Mouse (Mus musculus): ENCODE results near the gene Ier2. TPM values are rescaled to one million over a fixed set of nuclear protein-coding genes. Genes with fewer than 3 reads are reported as not detected.
"Not testable (repeated sequence)": the region's sequence is repeated elsewhere in the genome, so short reads cannot be mapped to it uniquely, and the experiment has no call there.

Gene Ier2
- polyA plus RNA-seq, 1 experiment from 2014 or later: 32.5 TPM

DNA sequence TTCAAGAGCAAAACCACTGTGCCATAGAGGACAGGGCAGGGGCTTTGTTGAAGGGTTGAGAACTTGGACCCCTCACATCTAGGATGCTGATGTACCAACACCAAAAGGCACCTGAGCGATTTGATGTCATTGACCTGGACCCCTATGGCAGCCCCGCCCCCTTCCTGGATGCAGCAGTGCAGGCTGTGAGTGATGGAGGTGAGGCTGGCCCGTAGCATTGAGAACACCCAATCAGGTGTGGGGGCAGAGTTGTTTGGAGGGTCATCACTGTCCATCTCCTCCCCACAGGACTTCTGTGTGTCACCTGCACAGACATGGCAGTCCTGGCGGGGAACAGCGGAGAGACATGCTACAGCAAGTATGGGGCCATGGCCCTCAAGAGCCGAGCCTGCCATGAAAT lies 32.5 kb upstream of the Ier2 start:
- peaks cover 7% of the 10 kb centered on the region for H3K4me1 ChIP-seq (replicated peaks)
- 0 out of 2 replicates have a peak, but pooled peaks cover 3% of the 10 kb centered on the region for H3K27me3 ChIP-seq
- peaks cover 83% of the 10 kb centered on the region for H3K36me3 ChIP-seq
- no peak overlapping the region for H3K4me3 ChIP-seq
- no peaks in the 10 kb centered on the region for H3K9me3 ChIP-seq
- WGBS: 91% methylated on average over 6 of the region's 6 CpGs
- H3K4me2 ChIP-seq: no peak overlapping the region
- no peak overlapping the region for H3K9ac ChIP-seq
- ATAC-seq (ENCODE audit: low read depth): no peak
- H3K27ac ChIP-seq (replicated peaks): no peak overlapping the region

DNA sequence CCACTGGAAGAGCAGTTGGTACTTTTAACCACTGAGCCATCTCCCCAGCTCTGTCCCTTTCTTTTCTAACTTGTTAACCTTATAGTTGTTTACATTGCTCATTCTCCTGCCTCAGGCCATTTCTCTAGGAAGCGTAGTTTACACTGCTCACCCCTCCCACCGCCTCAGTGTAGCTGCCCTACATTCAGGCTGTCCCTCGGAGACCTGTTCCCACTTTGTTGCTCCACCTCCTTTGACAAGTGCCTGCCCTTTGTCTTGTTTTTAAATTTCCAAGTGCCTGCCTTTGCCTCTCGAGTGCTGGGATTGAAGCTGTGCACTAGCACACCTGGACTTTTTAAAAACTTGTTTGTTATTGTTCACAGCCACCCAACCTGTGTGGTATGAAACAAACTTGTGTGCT lies 30.7 kb upstream of the Ier2 start:
- no peaks in the 10 kb centered on the region for H3K9me3 ChIP-seq
- WGBS: 76% methylated on average over 4 of the region's 4 CpGs
- peaks cover 21% of the 10 kb centered on the region for H3K4me1 ChIP-seq (replicated peaks)
- peaks cover 65% of the 10 kb centered on the region for H3K36me3 ChIP-seq
- H3K4me2 ChIP-seq: no peak overlapping the region
- ATAC-seq (ENCODE audit: low read depth): no peak
- no peak overlapping the region for H3K9ac ChIP-seq
- no peak overlapping the region for H3K4me3 ChIP-seq
- no peaks in the 10 kb centered on the region for H3K27me3 ChIP-seq
- no peak overlapping the region for H3K27ac ChIP-seq (replicated peaks)

DNA sequence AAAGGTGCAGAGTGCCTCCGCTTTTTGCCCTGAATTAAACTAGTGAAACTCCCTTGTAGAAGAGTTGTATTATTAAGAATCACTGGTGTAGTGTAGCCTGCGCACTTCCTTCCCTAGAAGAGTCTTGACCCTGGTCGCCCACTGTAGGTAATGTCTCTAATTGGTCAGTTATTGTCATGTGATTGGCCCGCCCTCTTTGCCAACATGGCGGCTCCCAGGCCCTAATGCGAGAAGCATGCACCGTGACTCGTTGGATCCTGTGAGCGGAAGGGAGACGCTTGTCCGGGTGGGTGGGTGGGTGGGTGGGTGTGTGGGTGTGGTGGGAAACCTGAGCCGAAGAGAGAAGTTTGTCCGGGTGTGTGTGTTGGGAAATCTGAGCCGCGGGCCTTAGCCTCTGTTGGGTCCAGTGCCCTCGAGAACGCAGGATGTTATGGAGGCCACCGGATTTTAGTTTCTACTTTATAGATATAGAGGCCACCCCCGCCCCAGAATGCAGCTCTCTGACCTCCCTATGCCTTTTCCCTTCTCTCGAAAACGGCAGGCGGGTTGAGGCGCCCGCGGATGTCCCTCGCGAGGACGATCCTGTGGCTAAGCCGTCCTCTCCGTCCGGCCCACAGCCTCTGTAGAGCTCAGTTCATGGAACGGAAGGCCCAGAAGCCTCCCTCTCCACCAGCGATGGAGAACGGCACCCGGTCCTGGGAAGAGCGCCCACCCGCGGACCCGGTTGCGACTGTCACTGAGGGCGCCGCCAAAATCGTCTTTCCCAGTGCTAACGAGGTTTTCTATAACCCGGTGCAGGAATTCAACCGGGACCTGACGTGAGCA lies 26.7 kb upstream of the Ier2 start:
- WGBS: under 1% methylated on average over 47 of the region's 47 CpGs
- H3K4me2 ChIP-seq: peak overlapping the region; percentile 98
- peak overlapping the region; percentile 69 for H3K27ac ChIP-seq (replicated peaks)
- H3K9ac ChIP-seq: peak overlapping the region; percentile 78
- peak; percentile 83 for ATAC-seq (ENCODE audit: low read depth)
- H3K4me1 ChIP-seq (replicated peaks): peaks cover 53% of the 10 kb centered on the region
- H3K4me3 ChIP-seq: peak overlapping the region; percentile 83
- H3K27me3 ChIP-seq: no peaks in the 10 kb centered on the region
- H3K36me3 ChIP-seq: peaks cover 32% of the 10 kb centered on the region
- no peaks in the 10 kb centered on the region for H3K9me3 ChIP-seq

DNA sequence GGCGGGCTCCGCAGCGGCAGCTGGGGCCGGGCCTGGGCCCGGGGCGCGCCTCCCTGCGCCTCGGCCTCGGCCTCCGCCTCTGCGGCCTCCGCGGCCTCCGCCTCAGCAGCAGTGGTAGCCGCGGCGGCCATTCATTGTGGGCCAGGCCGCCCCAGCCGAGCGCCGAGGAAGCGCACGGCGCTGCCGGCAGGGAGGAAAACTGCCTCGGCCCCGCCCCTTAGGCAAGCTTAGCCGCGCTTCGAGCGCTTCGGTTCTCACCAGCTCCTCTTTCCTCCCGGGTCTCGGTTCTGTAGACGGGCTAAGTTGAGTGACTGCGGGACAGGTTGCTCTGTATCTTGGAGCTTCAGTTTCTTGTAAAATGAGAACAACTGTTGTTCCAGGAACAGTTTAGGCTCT lies 25.1 kb upstream of the Ier2 start, which contains the start of gene Nacc1:
TSS of gene Nacc1 (minus strand) at position 158 of the 396 bp plus-strand sequence.
- WGBS: under 1% methylated on average over 37 of the region's 37 CpGs

DNA sequence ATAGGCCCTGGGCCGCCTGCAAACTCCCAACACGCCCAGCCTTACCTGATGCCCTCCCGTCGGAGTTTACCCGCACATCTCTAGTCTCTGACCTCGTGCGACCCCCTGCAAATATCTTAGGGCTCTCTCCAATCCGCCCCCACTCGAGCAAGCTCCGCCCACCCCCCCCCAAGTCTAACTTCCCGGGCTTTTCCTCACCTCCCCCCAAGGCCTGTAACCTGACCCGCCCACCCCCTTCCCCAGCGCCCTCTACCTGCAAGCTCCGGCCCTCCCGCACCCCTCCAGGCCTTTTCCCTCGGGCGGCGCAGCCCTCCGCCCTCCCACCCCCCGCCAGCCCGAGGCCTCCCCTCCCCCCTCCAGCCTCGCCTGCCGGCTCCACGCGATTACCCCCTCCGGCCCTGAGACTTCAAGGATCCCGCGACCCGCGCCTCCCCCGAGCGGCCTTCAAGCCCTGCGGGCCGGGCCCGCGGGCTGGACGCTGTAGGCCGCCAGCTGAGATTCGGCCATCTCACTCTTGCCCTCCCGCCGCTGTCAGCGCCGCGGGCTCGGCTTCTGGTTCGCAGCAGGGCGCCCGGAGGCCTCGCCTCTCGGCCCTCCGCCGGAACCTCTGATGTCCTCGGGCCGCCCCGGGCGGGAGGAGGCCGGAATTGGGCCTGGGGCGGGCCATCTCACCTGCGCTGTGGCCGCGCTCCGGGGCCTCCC lies 24.5 kb upstream of the Ier2 start:
- Histone ChIP-seq H3K9ac (peak overlapping the region; percentile 99), H3K4me3 (peak overlapping the region; percentile 99), H3K27ac (replicated peaks) (peak overlapping the region; percentile 95), H3K4me2 (peak overlapping the region; percentile 92), H3K36me3 (peaks cover 30% of the 10 kb centered on the region), H3K4me1 (replicated peaks) (peaks cover 65% of the 10 kb centered on the region), H3K27me3 (no peaks in the 10 kb centered on the region), H3K9me3 (no peaks in the 10 kb centered on the region)
- under 1% methylated on average over 62 of the region's 62 CpGs for WGBS
- ATAC-seq (ENCODE audit: low read depth): peak; percentile 29

More for the DNA sequence above, 25.1 kb upstream of the Ier2 start, which contains the start of gene Nacc1:
- Histone ChIP-seq H3K27me3 (no peaks in the 10 kb centered on the region), H3K27ac (replicated peaks) (peak within 1 kb of the TSS; percentile 95), H3K4me3 (peak within 1 kb of the TSS; percentile 99), H3K9me3 (no peaks in the 10 kb centered on the region), H3K36me3 (peaks cover 29% of the 10 kb centered on the region), H3K4me1 (replicated peaks) (peaks cover 61% of the 10 kb centered on the region), H3K9ac (peak within 1 kb of the TSS; percentile 99), H3K4me2 (peak within 1 kb of the TSS; percentile 98)
- peak; percentile 72 for ATAC-seq (ENCODE audit: low read depth)

DNA sequence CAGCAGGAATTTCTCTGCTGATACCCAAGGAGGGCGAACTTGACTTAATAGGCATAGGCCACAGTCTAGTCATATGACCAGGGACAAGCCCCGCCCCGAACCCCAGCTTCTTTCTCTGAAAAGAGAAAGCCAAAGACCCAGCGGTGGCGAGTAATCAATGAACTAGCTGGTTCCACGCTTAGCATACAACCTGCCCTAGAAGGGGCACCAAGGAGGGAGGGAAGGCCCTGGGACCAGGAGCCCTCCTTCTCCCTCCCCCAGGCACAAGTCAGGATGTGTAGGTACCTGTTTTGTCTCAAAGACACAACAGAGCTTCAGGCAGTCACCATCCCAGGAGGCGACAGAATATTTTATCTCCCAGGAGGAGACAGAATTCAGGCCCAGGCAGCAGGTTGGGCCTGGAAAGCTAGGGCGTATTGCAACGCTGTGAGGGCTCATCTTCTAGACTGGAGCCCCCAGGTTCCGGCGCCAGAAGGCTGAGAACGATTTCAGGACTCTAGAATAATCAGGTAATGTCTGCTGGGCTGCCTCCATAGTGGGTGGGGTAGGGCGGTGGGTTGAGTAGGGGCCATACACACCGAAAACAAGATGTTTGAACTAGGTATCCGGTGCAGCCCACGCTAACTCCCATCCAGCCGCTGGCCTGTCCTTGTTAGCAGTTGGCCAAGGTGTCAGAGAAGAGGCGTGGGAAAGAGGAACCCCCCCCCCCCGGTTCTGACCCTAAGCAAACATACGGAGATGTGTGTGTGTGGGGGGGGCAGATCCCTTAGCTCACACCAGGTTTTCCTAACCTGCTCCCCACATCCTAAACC lies 23.7 kb upstream of the Ier2 start, which contains the start of gene Trmt1:
TSS of gene Trmt1 (plus strand) at position 117 of the 812 bp plus-strand sequence.
- Histone ChIP-seq H3K27ac (replicated peaks) (peak within 1 kb of the TSS; percentile 95), H3K9me3 (no peaks in the 10 kb centered on the region), H3K36me3 (peaks cover 29% of the 10 kb centered on the region), H3K4me1 (replicated peaks) (peaks cover 68% of the 10 kb centered on the region), H3K4me2 (peak within 1 kb of the TSS; percentile 92), H3K9ac (peak within 1 kb of the TSS; percentile 99), H3K4me3 (peak within 1 kb of the TSS; percentile 99), H3K27me3 (no peaks in the 10 kb centered on the region)
- 10% methylated on average over 18 of the region's 20 CpGs for WGBS
- ATAC-seq (ENCODE audit: low read depth): peak; percentile 20; the same call in 1 of the 2 replicates

DNA sequence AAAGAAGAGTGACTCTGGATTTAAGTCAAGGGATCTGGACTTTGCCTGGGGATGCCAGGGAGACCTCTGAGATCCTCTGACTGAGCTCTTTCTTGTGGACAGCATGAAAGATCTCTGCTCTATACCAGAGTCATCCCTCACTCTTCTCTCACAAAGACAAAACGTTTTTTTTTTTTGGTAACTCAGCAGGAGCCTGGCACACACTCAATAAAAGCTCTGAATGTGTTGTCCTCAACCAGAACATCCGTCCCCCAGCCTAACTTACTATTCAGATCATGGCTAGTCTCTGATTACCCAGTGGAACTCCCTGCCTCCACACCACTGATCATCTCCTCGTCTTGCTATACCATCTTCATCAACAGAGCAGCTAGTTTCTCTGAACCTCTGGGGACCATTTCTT lies 21.9 kb upstream of the Ier2 start:
- Histone ChIP-seq H3K27me3 (no peaks in the 10 kb centered on the region), H3K27ac (replicated peaks) (peak overlapping the region; percentile 29; the same call in 1 of the 2 replicates), H3K9ac (no peak overlapping the region), H3K36me3 (peaks cover 27% of the 10 kb centered on the region; the same call in 1 of the 2 replicates), H3K4me2 (peak overlapping the region; percentile 92; the same call in 1 of the 2 replicates), H3K4me3 (no peak overlapping the region), H3K9me3 (no peaks in the 10 kb centered on the region), H3K4me1 (replicated peaks) (peaks cover 55% of the 10 kb centered on the region)
- 19% methylated on average over 3 of the region's 3 CpGs for WGBS
- no peak for ATAC-seq (ENCODE audit: low read depth)

DNA sequence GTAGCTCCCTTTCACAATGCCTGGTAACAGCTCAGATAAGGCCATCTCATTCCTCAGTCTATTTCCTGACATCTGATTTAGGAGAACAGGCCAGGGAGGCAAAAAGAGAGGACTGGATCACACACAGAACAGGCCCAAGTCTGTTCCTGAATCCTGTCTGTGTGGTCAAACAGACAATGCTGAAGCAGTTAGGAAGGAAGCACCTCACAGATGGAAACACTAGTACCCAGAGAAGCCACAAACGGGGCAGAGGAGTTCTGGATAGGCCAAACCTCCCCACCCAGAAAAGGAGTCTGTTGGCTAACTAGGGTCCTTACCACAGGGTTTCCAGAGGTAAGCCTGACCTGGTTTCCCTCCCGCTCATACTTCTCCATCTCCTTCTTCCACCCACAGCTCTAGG lies 19.6 kb upstream of the Ier2 start:
- no peak for ATAC-seq (ENCODE audit: low read depth)

DNA sequence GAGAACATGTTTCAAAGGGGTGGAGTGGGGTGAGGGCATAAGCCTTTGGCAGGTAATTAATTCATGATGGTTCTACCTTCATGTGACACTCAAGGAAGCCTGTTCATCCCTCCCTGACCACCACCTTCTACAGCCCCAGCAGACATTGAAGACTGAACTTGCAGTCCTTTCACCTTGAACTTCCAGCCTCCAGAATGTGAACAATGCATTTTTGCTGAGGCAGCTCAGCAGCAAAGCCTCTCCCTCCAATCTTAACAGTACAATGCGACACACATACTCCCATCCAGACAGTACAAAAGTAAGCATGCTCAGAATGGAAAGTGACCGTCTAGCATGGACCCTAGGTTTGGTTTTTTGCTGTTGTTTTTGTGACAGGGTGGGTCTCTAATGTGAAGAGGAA lies 18.8 kb upstream of the Ier2 start:
- no peak for ATAC-seq (ENCODE audit: low read depth)
- peaks cover 37% of the 10 kb centered on the region for H3K4me1 ChIP-seq (replicated peaks)
- H3K27ac ChIP-seq (replicated peaks): no peak overlapping the region
- no peak overlapping the region for H3K4me3 ChIP-seq
- WGBS: 90% methylated on average over 2 of the region's 2 CpGs
- no peak overlapping the region for H3K4me2 ChIP-seq
- H3K9me3 ChIP-seq: no peaks in the 10 kb centered on the region
- peaks cover 35% of the 10 kb centered on the region for H3K36me3 ChIP-seq
- no peaks in the 10 kb centered on the region for H3K27me3 ChIP-seq
- no peak overlapping the region for H3K9ac ChIP-seq

More for the DNA sequence above, 19.6 kb upstream of the Ier2 start:
- no peak overlapping the region for H3K9ac ChIP-seq
- H3K4me3 ChIP-seq: no peak overlapping the region
- no peak overlapping the region for H3K4me2 ChIP-seq
- no peaks in the 10 kb centered on the region for H3K9me3 ChIP-seq
- peaks cover 42% of the 10 kb centered on the region for H3K4me1 ChIP-seq (replicated peaks)
- no peaks in the 10 kb centered on the region for H3K27me3 ChIP-seq
- no peak overlapping the region for H3K27ac ChIP-seq (replicated peaks)
- peaks cover 29% of the 10 kb centered on the region for H3K36me3 ChIP-seq
- 96% methylated on average over 2 of the region's 2 CpGs for WGBS

DNA sequence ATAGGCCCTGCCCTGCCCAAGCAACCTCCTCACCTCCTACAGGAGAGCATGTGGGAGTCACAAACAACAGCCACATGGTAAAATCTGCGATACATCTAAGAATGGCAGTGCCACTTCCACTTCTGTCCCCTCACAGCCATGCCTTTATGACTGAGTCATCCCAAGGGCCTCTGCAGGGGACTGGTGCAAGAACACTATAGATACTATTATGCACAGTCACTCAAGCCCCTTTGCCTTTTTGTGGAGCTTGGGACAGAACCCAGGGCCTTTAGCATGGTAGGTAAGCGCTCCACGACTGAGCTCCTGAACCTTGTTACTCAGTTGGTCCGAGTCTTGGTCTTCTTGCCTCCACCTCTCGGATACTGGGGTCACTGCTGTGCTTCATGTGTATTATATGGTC lies 14.7 kb upstream of the Ier2 start:
- H3K4me3 ChIP-seq: no peak overlapping the region
- WGBS: 95% methylated on average over 5 of the region's 5 CpGs
- H3K27me3 ChIP-seq: no peaks in the 10 kb centered on the region
- H3K9ac ChIP-seq: no peak overlapping the region
- H3K9me3 ChIP-seq: no peaks in the 10 kb centered on the region
- no peak for ATAC-seq (ENCODE audit: low read depth)
- no peak overlapping the region for H3K27ac ChIP-seq (replicated peaks)
- H3K4me1 ChIP-seq (replicated peaks): 0 out of 2 replicates have a peak, but pooled peaks cover 4% of the 10 kb centered on the region
- no peak overlapping the region for H3K4me2 ChIP-seq
- H3K36me3 ChIP-seq: peaks cover 60% of the 10 kb centered on the region

DNA sequence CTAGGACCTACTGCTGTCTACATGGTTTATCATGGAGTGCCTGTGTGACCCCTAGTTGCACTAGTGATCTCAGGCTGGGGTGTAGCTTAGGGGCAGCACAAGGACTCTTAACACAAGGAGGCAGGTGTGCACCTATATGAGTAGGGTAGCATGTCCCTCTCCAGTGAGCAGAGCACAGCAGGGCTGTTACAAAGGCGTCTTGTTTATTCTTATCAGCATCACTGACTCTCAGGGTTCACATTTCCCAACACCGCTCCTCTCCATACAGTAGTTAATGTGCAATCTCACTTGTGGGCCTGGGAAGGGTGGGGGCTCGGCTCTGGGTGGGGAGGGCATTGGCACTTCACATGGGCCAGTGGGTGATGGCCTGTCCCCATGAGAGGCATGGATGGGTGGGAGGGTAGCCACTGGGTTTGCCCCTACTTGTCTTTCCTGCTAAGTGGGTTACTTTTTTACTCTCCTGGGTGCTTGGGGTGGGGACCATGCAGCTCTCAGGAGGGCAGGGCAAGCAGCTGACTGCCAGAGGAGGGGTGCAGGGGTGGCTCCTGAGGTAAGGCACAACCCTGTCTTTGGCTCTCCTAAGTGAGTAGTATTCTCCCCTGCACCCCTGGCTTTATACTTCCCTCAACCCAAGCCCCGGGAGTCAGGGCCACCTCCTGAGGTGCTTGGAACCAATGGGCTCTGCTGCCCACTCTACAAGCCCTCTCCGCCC lies 7.8 kb upstream of the Ier2 start:
- H3K4me2 ChIP-seq; ATAC-seq (ENCODE audit: low read depth); H3K27ac ChIP-seq (replicated peaks); H3K27me3 ChIP-seq; H3K9ac ChIP-seq; H3K4me3 ChIP-seq; H3K9me3 ChIP-seq: not testable (repeated sequence)
- 93% methylated on average over 5 of the region's 5 CpGs for WGBS
- H3K36me3 ChIP-seq: peaks cover 65% of the 10 kb centered on the region
- peaks cover 16% of the 10 kb centered on the region for H3K4me1 ChIP-seq (replicated peaks)
